Mouse (Mus musculus): ENCODE measurements around the gene Lrrc14b.

DNA sequence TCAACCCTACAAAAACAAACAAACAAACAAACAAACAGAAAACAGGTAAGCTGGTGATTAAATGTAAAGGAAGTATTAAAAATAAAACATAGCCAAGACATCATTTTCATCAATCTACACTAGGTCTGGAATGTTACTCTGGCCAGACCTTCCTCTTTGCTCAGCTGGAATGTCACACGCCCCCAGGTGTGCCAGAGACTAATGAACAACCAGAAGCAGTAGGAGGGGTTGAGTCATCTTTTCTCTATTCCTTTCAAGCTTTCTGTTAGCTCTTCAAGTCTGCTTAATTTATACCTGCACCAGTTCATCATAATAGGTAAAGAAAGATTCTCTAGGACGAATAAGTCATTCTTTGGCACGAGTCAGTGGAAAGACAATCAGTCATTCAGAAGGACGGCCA lies 47.4 kb downstream of the Lrrc14b start:
- TF ChIP-seq POLR2A (IDR thresholded peaks at IDR 0.05; ENCODE audit: control insufficient read depth, low read depth, low read length) (no peak), CTCF (IDR thresholded peaks at IDR 0.05; ENCODE audit: control insufficient read depth, insufficient read depth, insufficient replicate concordance, low read depth, low read length) (no peak)

Data from testis, adult 2 months (tissue).